Mouse (Mus musculus): ENCODE data around the gene Ube4b. TPM values are rescaled to one million over a fixed set of nuclear protein-coding genes. Genes with fewer than 3 reads are reported as not detected.

Ube4b gene
- polyA plus RNA-seq, 1 experiment from 2014 or later: 39.0 TPM

- no peak for ATAC-seq
- H3K36me3 ChIP-seq: no peaks in the 10 kb centered on the region
- H3K4me3 ChIP-seq (replicated peaks): peak overlapping the region; percentile 88
- WGBS: 2% methylated on average over 9 of the region's 9 CpGs
- H3K4me1 ChIP-seq (replicated peaks): peaks cover 4% of the 10 kb centered on the region; the same call in 1 of the 2 replicates
- H3K4me2 ChIP-seq (replicated peaks): peak overlapping the region; percentile 71
- no peaks in the 10 kb centered on the region for H3K27me3 ChIP-seq (replicated peaks)
- no peak overlapping the region for H3K27ac ChIP-seq
- no peaks in the 10 kb centered on the region for H3K9me3 ChIP-seq
- H3K9ac ChIP-seq: peak overlapping the region; percentile 18
These were observed 1.8 kb downstream of the Ube4b start for GRCm38 (mm10) chr4:149424755-149425154.

- H3K4me3 ChIP-seq (replicated peaks): no peak overlapping the region
- H3K9me3 ChIP-seq: no peaks in the 10 kb centered on the region
- peaks cover 29% of the 10 kb centered on the region for H3K4me1 ChIP-seq (replicated peaks)
- 66% methylated on average over 5 of the region's 5 CpGs for WGBS
- no peaks in the 10 kb centered on the region for H3K36me3 ChIP-seq
- no peaks in the 10 kb centered on the region for H3K27me3 ChIP-seq (replicated peaks)
- ATAC-seq: no peak
- H3K27ac ChIP-seq: no peak overlapping the region
- H3K4me2 ChIP-seq (replicated peaks): no peak overlapping the region
- no peak overlapping the region for H3K9ac ChIP-seq
These were observed 8.6 kb downstream of the Ube4b start for GRCm38 (mm10) chr4:149417854-149418365.

- no peak for ATAC-seq
- no peaks in the 10 kb centered on the region for H3K9me3 ChIP-seq
- H3K27ac ChIP-seq: no peak overlapping the region
- no peaks in the 10 kb centered on the region for H3K27me3 ChIP-seq (replicated peaks)
- 67% methylated on average over 2 of the region's 2 CpGs for WGBS
- no peaks in the 10 kb centered on the region for H3K36me3 ChIP-seq
- H3K4me2 ChIP-seq (replicated peaks): no peak overlapping the region
- H3K9ac ChIP-seq: no peak overlapping the region
- no peak overlapping the region for H3K4me3 ChIP-seq (replicated peaks)
- peaks cover 28% of the 10 kb centered on the region for H3K4me1 ChIP-seq (replicated peaks)
These were observed 9.6 kb downstream of the Ube4b start for GRCm38 (mm10) chr4:149416986-149417385.

GRCm38 (mm10) chr4:149416417-149416816 is 10.1 kb downstream of the Ube4b start:
- ATAC-seq: no peak

GRCm38 (mm10) chr4:149415651-149416169 is 10.8 kb downstream of the Ube4b start:
- no peaks in the 10 kb centered on the region for H3K27me3 ChIP-seq (replicated peaks)
- H3K9me3 ChIP-seq: no peaks in the 10 kb centered on the region
- 0 out of 2 replicates have a peak overlapping the region, but pooled peaks have one; percentile 6 for H3K4me2 ChIP-seq (replicated peaks)
- no peaks in the 10 kb centered on the region for H3K36me3 ChIP-seq
- H3K4me3 ChIP-seq (replicated peaks): no peak overlapping the region
- peak overlapping the region; percentile 70 for H3K27ac ChIP-seq
- WGBS: 45% methylated on average over 13 of the region's 13 CpGs
- ATAC-seq: peak; percentile 81
- peaks cover 28% of the 10 kb centered on the region for H3K4me1 ChIP-seq (replicated peaks)
- no peak overlapping the region for H3K9ac ChIP-seq

More at GRCm38 (mm10) chr4:149416417-149416816, 10.1 kb downstream of the Ube4b start:
- H3K27ac ChIP-seq: 0 out of 2 replicates have a peak overlapping the region, but pooled peaks have one; percentile 70
- no peaks in the 10 kb centered on the region for H3K27me3 ChIP-seq (replicated peaks)
- H3K9me3 ChIP-seq: no peaks in the 10 kb centered on the region
- 67% methylated on average over 10 of the region's 10 CpGs for WGBS
- H3K4me1 ChIP-seq (replicated peaks): peaks cover 28% of the 10 kb centered on the region
- H3K36me3 ChIP-seq: no peaks in the 10 kb centered on the region
- no peak overlapping the region for H3K4me3 ChIP-seq (replicated peaks)
- no peak overlapping the region for H3K4me2 ChIP-seq (replicated peaks)
- no peak overlapping the region for H3K9ac ChIP-seq

GRCm38 (mm10) chr4:149414259-149414658 is 12.3 kb downstream of the Ube4b start:
- no peak for ATAC-seq
- H3K4me1 ChIP-seq (replicated peaks): peaks cover 28% of the 10 kb centered on the region
- no peaks in the 10 kb centered on the region for H3K36me3 ChIP-seq
- WGBS: 93% methylated on average over 3 of the region's 3 CpGs
- H3K27ac ChIP-seq: no peak overlapping the region
- no peaks in the 10 kb centered on the region for H3K9me3 ChIP-seq
- H3K27me3 ChIP-seq (replicated peaks): no peaks in the 10 kb centered on the region
- no peak overlapping the region for H3K4me2 ChIP-seq (replicated peaks)
- no peak overlapping the region for H3K4me3 ChIP-seq (replicated peaks)
- H3K9ac ChIP-seq: no peak overlapping the region

GRCm38 (mm10) chr4:149409759-149410158 is 16.8 kb downstream of the Ube4b start:
- Histone ChIP-seq H3K4me2 (replicated peaks) (no peak overlapping the region), H3K9me3 (no peaks in the 10 kb centered on the region), H3K27me3 (replicated peaks) (no peaks in the 10 kb centered on the region), H3K36me3 (no peaks in the 10 kb centered on the region; the same call in 1 of the 2 replicates), H3K4me3 (replicated peaks) (no peak overlapping the region), H3K27ac (no peak overlapping the region), H3K4me1 (replicated peaks) (peaks cover 5% of the 10 kb centered on the region), H3K9ac (no peak overlapping the region)
- no peak for ATAC-seq
- 90% methylated on average over 4 of the region's 4 CpGs for WGBS

- Histone ChIP-seq H3K9ac (no peak overlapping the region), H3K27ac (no peak overlapping the region), H3K9me3 (no peaks in the 10 kb centered on the region), H3K27me3 (replicated peaks) (no peaks in the 10 kb centered on the region), H3K4me3 (replicated peaks) (no peak overlapping the region), H3K4me2 (replicated peaks) (no peak overlapping the region), H3K4me1 (replicated peaks) (peaks cover 19% of the 10 kb centered on the region), H3K36me3 (no peaks in the 10 kb centered on the region; the same call in 1 of the 2 replicates)
- WGBS: 76% methylated on average over 6 of the region's 6 CpGs
- no peak for ATAC-seq
These were observed 18.2 kb downstream of the Ube4b start for GRCm38 (mm10) chr4:149408331-149408730.

GRCm38 (mm10) chr4:149407461-149407860 is 19.1 kb downstream of the Ube4b start:
- H3K4me2 ChIP-seq (replicated peaks): no peak overlapping the region
- no peaks in the 10 kb centered on the region for H3K9me3 ChIP-seq
- no peaks in the 10 kb centered on the region; the same call in 1 of the 2 replicates for H3K36me3 ChIP-seq
- no peak overlapping the region for H3K4me3 ChIP-seq (replicated peaks)
- WGBS: 72% methylated on average over 5 of the region's 5 CpGs
- H3K4me1 ChIP-seq (replicated peaks): peaks cover 24% of the 10 kb centered on the region
- H3K27ac ChIP-seq: no peak overlapping the region
- no peak for ATAC-seq
- no peak overlapping the region for H3K9ac ChIP-seq
- no peaks in the 10 kb centered on the region for H3K27me3 ChIP-seq (replicated peaks)

GRCm38 (mm10) chr4:149405713-149406443 is 20.7 kb downstream of the Ube4b start:
- 76% methylated on average over 16 of the region's 16 CpGs for WGBS
- Histone ChIP-seq H3K9me3 (no peaks in the 10 kb centered on the region), H3K36me3 (no peaks in the 10 kb centered on the region; the same call in 1 of the 2 replicates), H3K27me3 (replicated peaks) (no peaks in the 10 kb centered on the region), H3K4me3 (replicated peaks) (no peak overlapping the region), H3K4me1 (replicated peaks) (peaks cover 35% of the 10 kb centered on the region), H3K27ac (no peak overlapping the region), H3K9ac (no peak overlapping the region), H3K4me2 (replicated peaks) (no peak overlapping the region)
- ATAC-seq: no peak

- Histone ChIP-seq H3K9me3 (no peaks in the 10 kb centered on the region), H3K4me1 (replicated peaks) (peaks cover 38% of the 10 kb centered on the region), H3K4me2 (replicated peaks) (no peak overlapping the region), H3K36me3 (no peaks in the 10 kb centered on the region; the same call in 1 of the 2 replicates), H3K9ac (no peak overlapping the region), H3K27me3 (replicated peaks) (no peaks in the 10 kb centered on the region), H3K27ac (no peak overlapping the region), H3K4me3 (replicated peaks) (no peak overlapping the region)
- ATAC-seq: 0 out of 2 replicates have a peak, but pooled peaks have one; percentile 9
- WGBS: 52% methylated on average over 19 of the region's 19 CpGs
These were observed 21.7 kb downstream of the Ube4b start for GRCm38 (mm10) chr4:149404640-149405465.

- WGBS: 34% methylated on average over 6 of the region's 6 CpGs
- Histone ChIP-seq H3K9ac (no peak overlapping the region), H3K27ac (peak overlapping the region; percentile 71), H3K4me3 (replicated peaks) (no peak overlapping the region), H3K36me3 (peaks cover 5% of the 10 kb centered on the region; the same call in 1 of the 2 replicates), H3K4me2 (replicated peaks) (peak overlapping the region; percentile 29), H3K27me3 (replicated peaks) (no peaks in the 10 kb centered on the region), H3K9me3 (no peaks in the 10 kb centered on the region), H3K4me1 (replicated peaks) (peaks cover 53% of the 10 kb centered on the region)
- 0 out of 2 replicates have a peak, but pooled peaks have one; percentile 15 for ATAC-seq
These were observed 23.5 kb downstream of the Ube4b start for GRCm38 (mm10) chr4:149403037-149403436.
